Mouse (Mus musculus) testis, adult 2 months (tissue): Measurements from ENCODE around the gene Gm28308. TPM values are rescaled to one million over a fixed set of nuclear protein-coding genes. Genes with fewer than 3 reads are reported as not detected.

ENCODE experiments used
- H3K27ac ChIP-seq: fragments of 200-500 bp; 2 replicates; pipeline ENCODE4 v1.5.1; 2012; ENCODE audit warnings: low read depth, low read length; ENCODE audit not compliant: control insufficient read depth, insufficient read depth
- H3K27me3 ChIP-seq: fragments of 200-500 bp; 2 replicates; pipeline ENCODE4 v1.6.1; 2012; ENCODE audit warnings: mild to moderate bottlenecking, low read length, moderate library complexity; ENCODE audit not compliant: control insufficient read depth, insufficient read depth
- H3K36me3 ChIP-seq: fragments of 200-500 bp; 2 replicates; pipeline ENCODE4 v1.6.1; 2012; ENCODE audit warnings: mild to moderate bottlenecking, low read length; ENCODE audit not compliant: control insufficient read depth, insufficient read depth
- H3K4me1 ChIP-seq: fragments of 200-500 bp; 2 replicates; pipeline ENCODE4 v1.6.1; 2012; ENCODE audit warnings: low read length; ENCODE audit not compliant: control insufficient read depth, insufficient read depth
- H3K4me3 ChIP-seq: fragments of 200-500 bp; 2 replicates; pipeline ENCODE4 v1.5.1; 2012; ENCODE audit warnings: low read depth, mild to moderate bottlenecking, low read length, moderate library complexity, mixed read lengths; ENCODE audit not compliant: control insufficient read depth
- CTCF ChIP-seq: fragments of 200-500 bp; IDR thresholded peaks from 2 replicates; pipeline ENCODE4 v1.5.1; 2012; ENCODE audit warnings: low read depth, mild to moderate bottlenecking, inconsistent platforms, low read length, moderate library complexity; ENCODE audit not compliant: control insufficient read depth, insufficient read depth, insufficient replicate concordance
- POLR2A ChIP-seq: fragments of 200-500 bp; IDR thresholded peaks from 2 replicates; pipeline ENCODE4 v1.6.1; 2012; ENCODE audit warnings: low read depth, mild to moderate bottlenecking, inconsistent platforms, low read length, moderate library complexity; ENCODE audit not compliant: control insufficient read depth
- polyA plus RNA-seq: library from polyadenylated mRNA; depleted of rRNA; stranded (reverse); fragments of >200 nt; gene quantifications from 2 replicates; pipeline ENCODE4 v1.2.3, GENCODE M21; 2012

Gene Gm28308
- polyA plus RNA-seq, 1 experiment: not detected

DNA sequence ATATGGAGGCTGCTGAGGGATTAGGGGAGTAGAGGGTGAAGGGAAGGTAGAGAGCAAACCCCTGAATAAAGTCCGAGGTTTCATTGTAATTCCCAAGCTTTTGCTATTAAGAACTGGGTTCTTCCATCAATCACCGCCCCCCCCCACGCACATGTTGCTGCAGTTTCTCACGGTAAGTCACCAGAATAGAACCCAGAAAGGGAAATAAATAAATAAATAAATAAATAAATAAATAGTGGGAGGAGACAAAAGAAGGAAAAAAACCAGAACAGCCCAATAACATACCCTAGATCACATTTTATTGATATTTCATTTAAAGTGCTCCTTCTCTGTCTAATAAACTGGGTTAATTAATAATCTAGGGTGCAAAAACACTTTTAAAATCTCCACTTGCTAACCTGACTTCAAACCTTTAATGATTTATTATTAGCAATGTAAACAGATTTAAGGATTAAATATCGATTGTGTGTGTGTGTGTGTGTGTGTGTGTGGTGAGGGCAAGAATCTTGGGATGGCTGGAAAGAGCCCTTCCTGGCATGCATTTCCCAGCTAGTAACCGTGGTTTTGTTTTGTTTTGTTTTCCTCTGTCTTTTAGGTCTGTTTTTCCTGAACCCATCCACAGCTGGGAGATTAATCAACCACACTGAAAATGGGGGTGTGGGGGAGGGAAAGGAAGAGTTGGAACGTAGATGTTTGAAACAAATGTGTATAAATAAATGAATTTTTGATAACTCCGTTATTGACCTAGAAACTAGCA, 51.6 kb downstream of the Gm28308 start:
- TF ChIP-seq CTCF (no peak), POLR2A (no peak)
- H3K4me1 ChIP-seq: peaks cover 36% of the 10 kb centered on the region
- H3K36me3 ChIP-seq: no peaks in the 10 kb centered on the region
- H3K4me3 ChIP-seq: no peak overlapping the region
- no peak overlapping the region for H3K27ac ChIP-seq
- peaks cover 17% of the 10 kb centered on the region for H3K27me3 ChIP-seq

DNA sequence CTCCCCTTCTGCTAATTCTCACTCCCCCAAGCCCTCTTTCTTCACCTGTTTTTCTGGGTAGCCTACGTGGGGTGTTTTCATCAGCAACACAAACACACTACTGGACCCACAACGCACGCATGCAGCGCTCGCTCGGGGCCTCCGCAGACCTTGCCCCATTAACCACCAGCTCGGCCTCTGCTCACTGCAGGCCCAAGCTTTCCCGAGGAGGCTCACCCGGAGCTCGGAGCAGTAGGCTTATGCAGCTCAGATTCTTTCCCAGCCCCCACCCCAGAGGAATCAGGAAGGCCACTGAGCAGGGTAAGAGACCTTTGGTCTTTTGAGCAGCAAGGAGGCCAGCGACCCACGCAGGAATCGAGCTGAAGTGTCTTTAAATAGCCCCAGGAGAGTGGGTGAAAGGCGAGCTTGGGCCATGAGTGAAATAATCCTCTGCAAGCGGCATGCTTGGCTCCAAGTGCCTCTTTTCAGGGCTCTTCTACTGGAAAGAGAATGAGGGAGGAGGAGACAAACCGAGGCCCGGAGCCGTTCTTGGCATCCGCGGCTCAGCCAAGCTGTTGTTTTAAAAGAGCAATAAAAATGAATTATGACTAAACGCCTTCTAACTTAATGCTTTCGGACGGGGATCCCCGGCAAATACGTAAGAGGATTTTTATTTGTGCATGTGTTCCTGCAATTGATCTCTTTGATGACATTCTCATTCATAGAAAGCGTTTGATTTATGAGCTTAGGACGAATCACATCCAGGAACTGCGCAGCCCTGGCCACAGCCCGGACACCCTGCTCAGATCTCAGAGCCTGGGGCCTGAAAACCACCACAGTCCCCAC, 52.4 kb downstream of the Gm28308 start:
- peaks cover 36% of the 10 kb centered on the region for H3K4me1 ChIP-seq
- TF ChIP-seq CTCF (no peak), POLR2A (no peak)
- H3K27ac ChIP-seq: no peak overlapping the region

GRCm38 (mm10) chr6:52159979-52160378, 53.2 kb downstream of the Gm28308 start:
- TF ChIP-seq CTCF (no peak), POLR2A (no peak)
- no peak overlapping the region for H3K27ac ChIP-seq
- no peaks in the 10 kb centered on the region for H3K36me3 ChIP-seq
- H3K4me1 ChIP-seq: peaks cover 36% of the 10 kb centered on the region
- H3K27me3 ChIP-seq: peaks cover 17% of the 10 kb centered on the region
- H3K4me3 ChIP-seq: no peak overlapping the region

More for the DNA sequence above, 52.4 kb downstream of the Gm28308 start:
- no peak overlapping the region for H3K4me3 ChIP-seq
- no peaks in the 10 kb centered on the region for H3K36me3 ChIP-seq
- H3K27me3 ChIP-seq: peaks cover 17% of the 10 kb centered on the region

GRCm38 (mm10) chr6:52159164-52159761, 53.9 kb downstream of the Gm28308 start:
- H3K4me3 ChIP-seq: no peak overlapping the region
- H3K36me3 ChIP-seq: no peaks in the 10 kb centered on the region
- peaks cover 33% of the 10 kb centered on the region for H3K4me1 ChIP-seq
- no peak overlapping the region for H3K27ac ChIP-seq
- TF ChIP-seq CTCF (no peak), POLR2A (no peak)
- peaks cover 13% of the 10 kb centered on the region; the same call in 1 of the 2 replicates for H3K27me3 ChIP-seq

- Histone ChIP-seq H3K27me3 (peaks cover 7% of the 10 kb centered on the region; the same call in 1 of the 2 replicates), H3K36me3 (no peaks in the 10 kb centered on the region), H3K4me1 (peaks cover 29% of the 10 kb centered on the region), H3K4me3 (peak within 1 kb of the TSS; percentile 69), H3K27ac (no peak within 1 kb of the TSS)
- TF ChIP-seq CTCF (no peak), POLR2A (no peak)
Observed at GRCm38 (mm10) chr6:52158276-52159051, 54.7 kb downstream of the Gm28308 start, which contains the start of gene Hoxa1. Gene Hoxa1, minus strand, starts transcription at chr6:52158317.

DNA sequence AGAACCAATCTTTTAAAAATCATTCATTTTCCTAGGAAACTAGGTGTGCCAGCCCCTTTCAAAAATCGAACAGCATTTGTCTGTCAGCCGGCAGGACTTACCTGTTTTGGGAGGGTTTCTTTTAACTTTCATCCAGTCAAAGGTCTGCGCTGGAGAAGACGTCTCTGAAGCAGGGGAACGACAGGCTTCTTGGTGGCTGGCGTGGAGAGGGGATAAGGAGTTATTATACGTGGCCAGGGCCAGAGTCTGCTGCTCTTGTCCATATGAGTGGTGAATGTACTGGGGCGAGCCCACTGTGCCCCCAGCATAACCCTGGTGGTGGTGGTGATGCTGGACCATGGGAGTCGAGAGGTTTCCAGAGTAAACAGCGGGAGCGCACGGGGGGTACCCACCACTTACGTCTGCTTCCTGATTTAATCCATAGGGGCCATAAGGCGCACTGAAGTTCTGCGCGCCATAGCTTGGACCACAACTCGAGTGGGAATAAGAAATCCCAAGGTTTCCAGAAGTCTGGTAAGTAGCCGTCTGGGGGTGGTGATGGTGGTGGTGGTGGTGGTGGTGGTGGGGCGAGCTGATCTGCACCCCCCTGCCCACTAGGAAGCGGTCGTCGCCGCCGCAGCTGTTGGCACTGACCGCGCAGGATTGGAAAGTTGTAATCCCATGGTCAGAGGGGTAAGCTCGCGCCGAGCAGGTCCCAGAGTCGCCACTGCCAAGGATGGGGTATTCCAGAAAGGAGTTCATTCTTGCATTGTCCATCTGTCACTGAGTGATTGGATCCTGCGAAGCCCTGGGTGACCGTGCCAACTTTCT, 55.5 kb downstream of the Gm28308 start:
- Histone ChIP-seq H3K4me1 (peaks cover 26% of the 10 kb centered on the region), H3K4me3 (peak overlapping the region; percentile 69), H3K27me3 (peaks cover 3% of the 10 kb centered on the region; the same call in 1 of the 2 replicates), H3K27ac (no peak overlapping the region), H3K36me3 (no peaks in the 10 kb centered on the region)
- no peak for TF ChIP-seq POLR2A
- TF ChIP-seq CTCF: no peak
